Mouse (Mus musculus) forebrain, embryonic 11.5 days (tissue): Measurements from ENCODE around the gene Cdca3. TPM values are rescaled to one million over a fixed set of nuclear protein-coding genes. Genes with fewer than 3 reads are reported as not detected.
"Not testable (repeated sequence)": the region's sequence is repeated elsewhere in the genome, so short reads cannot be mapped to it uniquely, and the experiment has no call there.

Source experiments
- ATAC-seq: fragments of 200-750 bp; cut with Nextera tagmentation; replicated peaks from 2 replicates; pipeline ENCODE4 v1.8.0; 2017; ENCODE audit warnings: moderate TSS enrichment; ENCODE audit not compliant: low FRiP score
- DNase-seq: peaks from one replicate; pipeline ENCODE4 v3.0.0-alpha.2; 2017; ENCODE audit warnings: low spot score
- H3K27ac ChIP-seq: fragments of 300-500 bp; sonication (generic); 2 replicates; pipeline ENCODE4 v1.5.1; 2014; ENCODE audit warnings: low read depth, low read length
- H3K27me3 ChIP-seq: fragments of 300-500 bp; sonication (generic); 2 replicates; pipeline ENCODE4 v1.6.1; 2014; ENCODE audit warnings: mild to moderate bottlenecking, low read length, mixed read lengths; ENCODE audit not compliant: control insufficient read depth, insufficient read depth
- H3K36me3 ChIP-seq: fragments of 300-500 bp; sonication (generic); 2 replicates; pipeline ENCODE4 v1.6.1; 2014; ENCODE audit warnings: mild to moderate bottlenecking, low read length, moderate library complexity, mixed read lengths; ENCODE audit not compliant: control insufficient read depth, insufficient read depth
- H3K4me1 ChIP-seq: fragments of 300-500 bp; sonication (generic); replicated peaks from 2 replicates; pipeline ENCODE4 v1.6.1; 2014; ENCODE audit warnings: low read length, mixed read lengths; ENCODE audit not compliant: control insufficient read depth, insufficient read depth
- H3K4me2 ChIP-seq: fragments of 300-500 bp; sonication (generic); 2 replicates; pipeline ENCODE4 v1.6.1; 2014; ENCODE audit warnings: low read depth, mild to moderate bottlenecking, low read length, moderate library complexity, mixed read lengths; ENCODE audit not compliant: severe bottlenecking
- H3K4me3 ChIP-seq: fragments of 300-500 bp; sonication (generic); 2 replicates; pipeline ENCODE4 v1.5.1; 2014; ENCODE audit warnings: low read depth, low read length
- H3K9ac ChIP-seq: fragments of 300-500 bp; sonication (generic); 2 replicates; pipeline ENCODE4 v1.6.1; 2014; ENCODE audit warnings: low read length
- H3K9me3 ChIP-seq: fragments of 300-500 bp; sonication (generic); 2 replicates; pipeline ENCODE4 v1.6.1; 2016; ENCODE audit warnings: low read length, mixed read lengths; ENCODE audit not compliant: control insufficient read depth
- WGBS: fragments of 180-500 bp; shearing (Covaris S2); extraction: QIAGEN DNeasy Blood & Tissue Kit; methylation state at CpG from one replicate; pipeline ENCODE4 v1.1.7; 2014; 5-methylcytosine and 5-hydroxymethylcytosine counted together
- polyA plus RNA-seq: library from polyadenylated mRNA; unstranded; fragments of >200 nt; fragmentation: Nextera tagmentation; extraction: Ambion mirVana; gene quantifications from 2 replicates; pipeline ENCODE4 v1.2.1, GENCODE M21; 2014

The Cdca3 gene
- polyA plus RNA-seq, 1 experiment from 2014 or later = 276 TPM

- Histone ChIP-seq H3K9ac (no peak overlapping the region), H3K27me3 (no peaks in the 10 kb centered on the region), H3K27ac (no peak overlapping the region), H3K9me3 (no peaks in the 10 kb centered on the region), H3K36me3 (no peaks in the 10 kb centered on the region), H3K4me2 (no peak overlapping the region), H3K4me3 (no peak overlapping the region), H3K4me1 (no peaks in the 10 kb centered on the region)
- DNase-seq (no peak), ATAC-seq (no peak)
- 90% methylated on average over 3 of the region's 3 CpGs for WGBS
Measured at GRCm38 (mm10) chr6:124791911-124792310, 37.4 kb upstream of the Cdca3 start.

- no peak overlapping the region for H3K4me3 ChIP-seq
- H3K9ac ChIP-seq = no peak overlapping the region
- H3K4me2 ChIP-seq = no peak overlapping the region
- no peak for DNase-seq
- no peak overlapping the region for H3K27ac ChIP-seq
- no peak for ATAC-seq
- no peaks in the 10 kb centered on the region for H3K9me3 ChIP-seq
- no peaks in the 10 kb centered on the region for H3K4me1 ChIP-seq
- 80% methylated on average over 4 of the region's 4 CpGs for WGBS
- no peaks in the 10 kb centered on the region for H3K27me3 ChIP-seq
- H3K36me3 ChIP-seq = no peaks in the 10 kb centered on the region
Measured at GRCm38 (mm10) chr6:124795781-124796180, 33.6 kb upstream of the Cdca3 start.

- Histone ChIP-seq H3K27me3 (no peaks in the 10 kb centered on the region), H3K9ac (no peak overlapping the region), H3K4me1 (no peaks in the 10 kb centered on the region), H3K9me3 (no peaks in the 10 kb centered on the region), H3K36me3 (no peaks in the 10 kb centered on the region), H3K4me2 (no peak overlapping the region), H3K4me3 (no peak overlapping the region), H3K27ac (no peak overlapping the region)
- ATAC-seq (no peak), DNase-seq (no peak)
- WGBS = 85% methylated on average over 2 of the region's 2 CpGs
Measured at GRCm38 (mm10) chr6:124796200-124796599, 33.1 kb upstream of the Cdca3 start.

GRCm38 (mm10) chr6:124802400-124802799, 26.9 kb upstream of the Cdca3 start:
- not testable (repeated sequence) for H3K9me3 ChIP-seq, H3K4me3 ChIP-seq, H3K36me3 ChIP-seq, H3K4me1 ChIP-seq, H3K27ac ChIP-seq, H3K9ac ChIP-seq, DNase-seq, H3K27me3 ChIP-seq, ATAC-seq
- peak overlapping the region; percentile 3; the same call in 1 of the 2 replicates for H3K4me2 ChIP-seq
- WGBS = 10% methylated on average over 5 of the region's 9 CpGs

GRCm38 (mm10) chr6:124803061-124803460, 26.3 kb upstream of the Cdca3 start:
- DNase-seq = peak; percentile 47
- H3K4me3 ChIP-seq = no peak overlapping the region

GRCm38 (mm10) chr6:124803691-124804090, 25.7 kb upstream of the Cdca3 start:
- 97% methylated on average over 4 of the region's 4 CpGs for WGBS
- ATAC-seq, H3K9ac ChIP-seq, H3K36me3 ChIP-seq, H3K9me3 ChIP-seq, H3K4me2 ChIP-seq, H3K4me3 ChIP-seq, H3K27ac ChIP-seq, H3K27me3 ChIP-seq, H3K4me1 ChIP-seq: not testable (repeated sequence)
- DNase-seq = peak; percentile 19

More at GRCm38 (mm10) chr6:124803061-124803460, 26.3 kb upstream of the Cdca3 start:
- 79% methylated on average over 3 of the region's 3 CpGs for WGBS
- H3K9ac ChIP-seq = no peak overlapping the region
- H3K4me1 ChIP-seq = peaks cover 3% of the 10 kb centered on the region; the same call in 1 of the 2 replicates
- H3K9me3 ChIP-seq = no peaks in the 10 kb centered on the region
- no peaks in the 10 kb centered on the region for H3K36me3 ChIP-seq
- H3K27ac ChIP-seq = no peak overlapping the region
- no peak overlapping the region for H3K4me2 ChIP-seq
- H3K27me3 ChIP-seq = no peaks in the 10 kb centered on the region
- no peak for ATAC-seq

- peak; percentile 22 for DNase-seq
- no peak for ATAC-seq
- H3K9me3 ChIP-seq = no peaks in the 10 kb centered on the region
- H3K36me3 ChIP-seq = no peaks in the 10 kb centered on the region
- 90% methylated on average over 3 of the region's 3 CpGs for WGBS
- no peaks in the 10 kb centered on the region for H3K27me3 ChIP-seq
- H3K4me2 ChIP-seq = no peak overlapping the region
- peaks cover 7% of the 10 kb centered on the region for H3K4me1 ChIP-seq
- H3K27ac ChIP-seq = no peak overlapping the region
- no peak overlapping the region for H3K9ac ChIP-seq
- no peak overlapping the region for H3K4me3 ChIP-seq
Measured at GRCm38 (mm10) chr6:124804341-124804740, 25.0 kb upstream of the Cdca3 start.

- Histone ChIP-seq H3K27me3 (no peaks in the 10 kb centered on the region), H3K9ac (peak overlapping the region; percentile 58), H3K9me3 (no peaks in the 10 kb centered on the region), H3K27ac (peak overlapping the region; percentile 81), H3K4me2 (peak overlapping the region; percentile 83), H3K4me1 (peaks cover 13% of the 10 kb centered on the region), H3K4me3 (peak overlapping the region; percentile 32), H3K36me3 (no peaks in the 10 kb centered on the region; the same call in 1 of the 2 replicates)
- DNase-seq = peak; percentile 96
- WGBS = 3% methylated on average over 34 of the region's 34 CpGs
- ATAC-seq = peak; percentile 79
Measured at GRCm38 (mm10) chr6:124805341-124806321, 23.7 kb upstream of the Cdca3 start.
